Mouse (Mus musculus): ENCODE measurements around the gene Tle4. TPM values are rescaled to one million over a fixed set of nuclear protein-coding genes. Genes with fewer than 3 reads are reported as not detected.

The Tle4 gene
- polyA plus RNA-seq, 1 experiment from 2014 or later, result 40.4 TPM

- Histone ChIP-seq H3K27me3 (replicated peaks) (peaks cover 16% of the 10 kb centered on the region), H3K27ac (no peak overlapping the region), H3K4me2 (no peak overlapping the region), H3K4me3 (no peak overlapping the region), H3K36me3 (replicated peaks) (no peaks in the 10 kb centered on the region), H3K9ac (no peak overlapping the region), H3K9me3 (no peaks in the 10 kb centered on the region), H3K4me1 (peaks cover 18% of the 10 kb centered on the region)
- no peak for ATAC-seq (replicated peaks)
- WGBS, result 93% methylated on average over 3 of the region's 3 CpGs
These were observed 2.5 kb upstream of the Tle4 start for GRCm38 (mm10) chr19:14600354-14600753.

GRCm38 (mm10) chr19:14599851-14600251 is 2.0 kb upstream of the Tle4 start:
- Histone ChIP-seq H3K4me3 (no peak overlapping the region), H3K27me3 (replicated peaks) (peaks cover 16% of the 10 kb centered on the region), H3K9ac (no peak overlapping the region), H3K4me2 (0 out of 2 replicates have a peak overlapping the region, but pooled peaks have one; percentile 74), H3K36me3 (replicated peaks) (no peaks in the 10 kb centered on the region), H3K4me1 (peaks cover 20% of the 10 kb centered on the region), H3K9me3 (no peaks in the 10 kb centered on the region), H3K27ac (no peak overlapping the region)
- 40% methylated on average over 8 of the region's 8 CpGs for WGBS
- no peak for ATAC-seq (replicated peaks)

- Histone ChIP-seq H3K27ac (peak overlapping the region; percentile 94), H3K4me1 (peaks cover 26% of the 10 kb centered on the region), H3K4me2 (peak overlapping the region; percentile 74), H3K9ac (peak overlapping the region; percentile 49), H3K4me3 (peak overlapping the region; percentile 47), H3K36me3 (replicated peaks) (no peaks in the 10 kb centered on the region), H3K9me3 (no peaks in the 10 kb centered on the region), H3K27me3 (replicated peaks) (peaks cover 5% of the 10 kb centered on the region)
- peak; percentile 73 for ATAC-seq (replicated peaks)
- under 1% methylated on average over 46 of the region's 46 CpGs for WGBS
These were observed 938 bp upstream of the Tle4 start for GRCm38 (mm10) chr19:14598690-14599288.

- H3K36me3 ChIP-seq (replicated peaks), result no peaks in the 10 kb centered on the region
- H3K9me3 ChIP-seq, result no peaks in the 10 kb centered on the region
- H3K4me2 ChIP-seq, result peak overlapping the region; percentile 58
- 0 out of 2 replicates have a peak, but pooled peaks have one; percentile 0 for ATAC-seq (replicated peaks)
- H3K4me3 ChIP-seq, result peak overlapping the region; percentile 89
- peak overlapping the region; percentile 97 for H3K27ac ChIP-seq
- under 1% methylated on average over 119 of the region's 120 CpGs for WGBS
- peaks cover 34% of the 10 kb centered on the region for H3K4me1 ChIP-seq
- H3K9ac ChIP-seq, result peak overlapping the region; percentile 89
- H3K27me3 ChIP-seq (replicated peaks), result no peaks in the 10 kb centered on the region
These were observed 622 bp downstream of the Tle4 start for GRCm38 (mm10) chr19:14596941-14597916.

GRCm38 (mm10) chr19:14596358-14596940 is 1.4 kb downstream of the Tle4 start:
- H3K9me3 ChIP-seq, result no peaks in the 10 kb centered on the region
- peak overlapping the region; percentile 89 for H3K9ac ChIP-seq
- no peaks in the 10 kb centered on the region for H3K36me3 ChIP-seq (replicated peaks)
- H3K4me3 ChIP-seq, result peak overlapping the region; percentile 89
- H3K4me1 ChIP-seq, result peaks cover 40% of the 10 kb centered on the region
- peak overlapping the region; percentile 58 for H3K4me2 ChIP-seq
- under 1% methylated on average over 12 of the region's 12 CpGs for WGBS
- no peaks in the 10 kb centered on the region for H3K27me3 ChIP-seq (replicated peaks)
- no peak for ATAC-seq (replicated peaks)
- H3K27ac ChIP-seq, result peak overlapping the region; percentile 97

GRCm38 (mm10) chr19:14595390-14595997 is 2.4 kb downstream of the Tle4 start:
- Histone ChIP-seq H3K27ac (peak overlapping the region; percentile 58), H3K36me3 (replicated peaks) (no peaks in the 10 kb centered on the region), H3K4me2 (peak overlapping the region; percentile 58), H3K9ac (peak overlapping the region; percentile 32), H3K27me3 (replicated peaks) (no peaks in the 10 kb centered on the region), H3K4me1 (peaks cover 44% of the 10 kb centered on the region), H3K4me3 (peak overlapping the region; percentile 89), H3K9me3 (no peaks in the 10 kb centered on the region)
- 11% methylated on average over 11 of the region's 11 CpGs for WGBS
- no peak for ATAC-seq (replicated peaks)

- peak overlapping the region; percentile 89 for H3K4me3 ChIP-seq
- peak overlapping the region; percentile 27; the same call in 1 of the 2 replicates for H3K9ac ChIP-seq
- ATAC-seq (replicated peaks), result no peak
These were observed 3.3 kb downstream of the Tle4 start for GRCm38 (mm10) chr19:14594537-14594936.

GRCm38 (mm10) chr19:14591809-14592535 is 5.9 kb downstream of the Tle4 start:
- 46% methylated on average over 10 of the region's 10 CpGs for WGBS
- Histone ChIP-seq H3K36me3 (replicated peaks) (no peaks in the 10 kb centered on the region), H3K27ac (no peak overlapping the region), H3K9ac (no peak overlapping the region), H3K4me1 (peaks cover 48% of the 10 kb centered on the region), H3K27me3 (replicated peaks) (no peaks in the 10 kb centered on the region), H3K4me2 (peak overlapping the region; percentile 40), H3K9me3 (no peaks in the 10 kb centered on the region), H3K4me3 (peak overlapping the region; percentile 22)
- ATAC-seq (replicated peaks), result no peak

More at GRCm38 (mm10) chr19:14594537-14594936, 3.3 kb downstream of the Tle4 start:
- Histone ChIP-seq H3K4me1 (peaks cover 42% of the 10 kb centered on the region), H3K4me2 (peak overlapping the region; percentile 58), H3K36me3 (replicated peaks) (no peaks in the 10 kb centered on the region), H3K27ac (0 out of 2 replicates have a peak overlapping the region, but pooled peaks have one; percentile 34), H3K27me3 (replicated peaks) (no peaks in the 10 kb centered on the region), H3K9me3 (no peaks in the 10 kb centered on the region)
- WGBS, result 45% methylated on average over 3 of the region's 3 CpGs

GRCm38 (mm10) chr19:14590154-14590553 is 7.7 kb downstream of the Tle4 start:
- H3K4me2 ChIP-seq, result peak overlapping the region; percentile 30; the same call in 1 of the 2 replicates
- no peaks in the 10 kb centered on the region for H3K27me3 ChIP-seq (replicated peaks)
- H3K4me1 ChIP-seq, result peaks cover 45% of the 10 kb centered on the region
- no peaks in the 10 kb centered on the region for H3K9me3 ChIP-seq
- H3K4me3 ChIP-seq, result no peak overlapping the region
- H3K27ac ChIP-seq, result no peak overlapping the region
- ATAC-seq (replicated peaks), result no peak
- 36% methylated on average over 7 of the region's 7 CpGs for WGBS
- no peaks in the 10 kb centered on the region for H3K36me3 ChIP-seq (replicated peaks)
- no peak overlapping the region for H3K9ac ChIP-seq

- WGBS, result 45% methylated on average over 3 of the region's 3 CpGs
- no peak overlapping the region for H3K4me2 ChIP-seq
- H3K4me3 ChIP-seq, result no peak overlapping the region
- no peaks in the 10 kb centered on the region for H3K36me3 ChIP-seq (replicated peaks)
- no peak for ATAC-seq (replicated peaks)
- peaks cover 34% of the 10 kb centered on the region for H3K4me1 ChIP-seq
- H3K9ac ChIP-seq, result no peak overlapping the region
- no peak overlapping the region for H3K27ac ChIP-seq
- no peaks in the 10 kb centered on the region for H3K27me3 ChIP-seq (replicated peaks)
- no peaks in the 10 kb centered on the region for H3K9me3 ChIP-seq
These were observed 9.4 kb downstream of the Tle4 start for GRCm38 (mm10) chr19:14588221-14589123.

Measured in midbrain, embryonic 15.5 days (tissue).